Mouse (Mus musculus) layer of hippocampus, postnatal 25 days (tissue): ENCODE data around the gene Desi1. TPM values are rescaled to one million over a fixed set of nuclear protein-coding genes. Genes with fewer than 3 reads are reported as not detected.

Source experiments
- DNase-seq, 2 experiments: peaks; one replicate each; pipeline ENCODE4 v3.0.0; 2022; ENCODE audit warnings: mixed read lengths in 2 of 2, low spot score in 1 of 2; ENCODE audit errors: extremely low spot score in 1 of 2
- total RNA-seq, 2 experiments: library from RNA; stranded (reverse); gene quantifications; 2 replicates each; pipeline ENCODE4 v1.2.3; 2021

Gene Desi1
- total RNA-seq, 2 experiments from 2014 or later = 123 to 131 TPM

- no peak for DNase-seq
These were observed 64.5 kb downstream of the Desi1 start for GRCm38 (mm10) chr15:81969173-81969572.

- no peak for DNase-seq
These were observed 65.2 kb downstream of the Desi1 start for GRCm38 (mm10) chr15:81968447-81968846.

DNA sequence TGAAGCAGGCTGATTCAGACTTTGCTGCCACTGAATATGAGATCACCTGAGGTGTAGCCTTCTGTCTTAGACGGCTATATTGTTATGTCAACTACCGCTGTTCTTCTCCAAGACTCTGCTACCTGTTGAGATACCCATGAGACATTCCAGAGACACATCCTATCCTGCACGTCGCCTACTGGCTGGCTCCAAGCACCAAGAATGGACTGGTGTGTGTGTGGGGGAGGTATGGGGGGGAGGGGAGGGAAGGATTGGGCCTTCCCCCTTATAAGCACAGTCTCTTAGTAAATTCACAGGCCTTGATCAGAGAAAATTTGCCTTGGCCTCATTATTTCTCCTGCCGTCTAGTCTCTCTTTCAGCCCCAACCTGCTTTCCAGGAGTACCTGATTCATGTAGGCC lies 65.8 kb downstream of the Desi1 start:
- DNase-seq = no peak

DNA sequence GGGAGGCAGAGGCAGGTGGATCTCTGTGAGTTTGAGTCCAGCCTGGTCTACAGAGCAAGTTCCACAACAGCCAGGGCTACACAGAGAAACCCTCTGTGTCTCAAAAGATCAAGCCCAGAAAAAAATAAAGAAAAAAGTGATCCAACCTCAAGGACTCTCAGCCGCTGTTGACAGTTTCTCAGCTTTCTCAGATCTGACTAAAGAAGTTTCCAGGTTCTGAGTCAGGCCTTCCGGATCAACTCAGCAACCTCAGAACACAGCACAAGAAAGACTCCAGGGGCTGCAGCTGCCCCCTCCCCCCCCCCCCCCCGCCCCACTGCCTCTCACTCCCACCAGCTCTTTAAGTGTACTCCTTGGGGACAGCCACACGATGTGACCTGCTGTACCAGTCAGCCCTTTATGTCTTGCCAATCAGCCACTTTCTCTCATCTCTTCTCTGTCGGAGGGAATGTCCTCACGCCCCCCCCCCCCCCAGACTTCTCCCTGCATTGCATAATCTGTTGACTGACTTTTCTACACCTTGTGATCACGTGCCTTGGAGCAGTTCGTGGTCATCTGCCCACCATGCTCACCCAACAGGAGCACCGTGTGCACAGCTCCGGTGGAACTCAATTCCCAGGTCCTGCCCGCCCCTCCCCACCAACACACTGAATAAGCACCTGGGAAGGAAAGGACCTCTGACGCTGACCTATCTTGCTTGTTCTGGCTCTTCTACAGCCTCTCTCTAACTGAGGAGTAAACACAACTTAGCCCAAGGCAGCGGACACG lies 67.4 kb downstream of the Desi1 start:
- DNase-seq = no peak

DNA sequence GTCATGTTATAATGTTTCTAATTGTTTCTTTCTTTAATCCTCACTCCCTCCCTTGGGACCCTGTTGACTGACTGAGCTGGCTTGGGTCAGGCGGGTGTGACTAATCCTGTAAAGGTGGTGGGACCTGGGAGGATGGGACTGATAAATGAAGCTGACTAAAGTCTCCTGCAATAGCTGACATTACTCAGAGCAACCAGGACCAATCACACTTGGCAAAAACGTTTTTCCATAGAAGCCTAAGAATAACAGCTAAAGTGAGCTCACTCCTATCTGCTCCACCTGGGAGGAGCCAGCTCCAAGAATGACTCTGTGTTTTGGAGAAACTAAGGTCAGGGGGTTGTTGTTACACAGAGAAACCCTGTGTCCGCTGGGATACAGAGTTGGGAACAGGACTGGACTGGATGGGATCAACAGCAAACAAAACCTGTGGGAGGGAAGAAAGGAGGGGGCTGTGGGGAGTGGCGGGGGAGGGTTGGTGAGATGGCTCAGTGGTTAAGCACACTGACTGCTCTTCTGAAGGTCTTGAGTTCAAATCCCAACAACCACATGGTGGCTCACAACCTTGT lies 68.6 kb downstream of the Desi1 start:
- DNase-seq = no peak

DNA sequence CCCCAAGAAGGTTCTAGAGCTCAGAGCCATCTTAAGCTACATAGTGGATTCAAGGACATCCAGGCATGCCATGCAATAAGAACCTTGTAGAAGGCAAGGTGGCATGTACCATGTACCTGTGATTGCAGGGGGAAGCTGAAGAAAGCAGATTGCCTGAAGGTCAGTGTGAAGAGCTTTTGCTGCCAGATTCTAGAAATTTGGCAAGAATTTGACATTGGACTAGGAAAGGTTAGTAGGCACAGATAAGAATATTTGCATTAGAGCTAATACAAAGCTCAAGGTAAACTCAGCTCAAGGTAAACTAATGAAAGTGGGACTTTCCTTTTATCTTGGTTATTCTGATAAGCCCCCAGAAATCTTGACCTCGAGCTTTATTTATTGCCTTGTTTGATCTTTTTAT lies 69.4 kb downstream of the Desi1 start:
- DNase-seq = no peak

DNA sequence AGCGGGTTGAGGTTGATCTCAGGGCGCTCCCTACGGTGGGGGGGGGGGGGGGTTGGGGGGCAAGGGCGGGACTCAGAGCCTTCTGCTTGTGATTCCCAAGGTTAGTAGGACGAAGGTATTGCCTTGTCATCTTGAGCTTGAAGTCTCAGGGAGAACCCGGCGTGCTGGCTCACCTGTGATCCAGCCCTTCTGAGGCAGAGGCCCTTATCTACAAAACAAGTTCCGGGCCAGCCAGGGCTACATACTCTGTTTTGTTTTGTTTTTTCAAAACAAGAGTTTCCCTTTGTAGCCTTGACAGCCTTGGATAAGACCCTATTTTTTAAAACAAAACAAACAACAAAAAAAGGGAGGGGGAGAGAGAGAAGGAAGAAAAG lies 72.6 kb downstream of the Desi1 start:
- DNase-seq = no peak

DNA sequence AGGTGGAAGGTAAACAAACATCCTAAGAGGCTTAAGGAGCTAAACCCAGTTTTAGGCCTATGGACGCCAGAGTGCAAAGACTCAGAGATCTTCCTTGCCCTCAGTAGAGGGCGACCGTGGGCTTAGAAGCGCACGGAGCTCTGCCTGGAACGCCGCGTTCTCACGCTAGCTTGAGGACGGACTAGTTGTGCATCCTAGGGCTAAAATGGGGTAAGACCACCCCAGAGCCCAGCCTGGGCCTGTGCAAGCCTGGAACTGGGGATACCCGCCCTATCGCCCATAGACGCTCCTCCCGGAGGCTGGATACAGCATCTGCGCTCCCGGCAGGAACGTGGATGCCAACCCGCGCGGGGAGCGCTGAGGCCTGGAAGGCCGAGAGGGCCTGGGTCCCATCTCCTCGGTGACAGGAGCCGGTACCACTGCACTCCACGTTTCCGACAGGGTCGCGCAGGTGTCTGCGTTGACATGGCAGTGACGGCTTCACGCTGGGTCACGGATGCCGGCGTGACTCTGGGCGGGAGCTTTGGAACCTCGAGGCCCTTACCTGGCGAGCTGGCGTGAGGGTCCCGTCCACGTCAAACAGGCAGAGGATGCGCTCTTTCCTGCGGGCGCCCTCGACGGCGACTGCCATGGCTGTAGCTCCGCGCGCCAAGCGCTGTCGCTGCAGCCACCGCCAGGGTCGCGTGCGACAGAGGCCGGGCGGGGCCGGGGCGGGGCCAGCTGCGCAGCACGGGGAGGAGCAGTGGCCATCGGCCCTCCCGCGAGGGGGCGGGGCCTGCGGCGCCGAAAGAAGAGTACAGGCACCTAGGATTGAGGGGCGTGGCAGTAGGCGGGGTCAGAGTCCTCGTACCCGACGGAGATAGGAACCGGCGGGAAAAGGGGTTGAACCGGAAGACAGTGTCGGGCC lies 73.2 kb downstream of the Desi1 start, which contains the start of gene Pmm1:
Gene Pmm1 (minus strand): TSS at position 760 of the 907 bp plus-strand sequence.
- DNase-seq = peak; percentile 91

DNA sequence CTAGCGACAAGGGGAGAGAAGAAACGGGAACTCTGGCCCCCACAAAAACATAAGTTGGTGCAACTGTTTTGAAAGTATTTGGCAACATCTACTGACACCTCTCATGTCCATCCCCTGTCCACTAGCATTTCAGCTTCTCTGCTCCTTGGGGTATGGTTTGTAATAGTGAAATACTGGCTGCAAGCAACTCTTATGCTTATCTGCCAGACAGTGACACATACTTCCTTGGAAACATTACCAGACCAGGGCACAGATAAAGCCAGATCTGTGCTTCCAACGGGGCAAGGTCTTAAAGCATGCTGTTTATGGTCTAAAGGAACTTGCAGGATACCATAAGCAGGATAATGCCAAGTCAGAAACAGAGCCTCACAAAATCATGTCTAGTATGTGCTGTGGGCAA lies 74.8 kb downstream of the Desi1 start:
- DNase-seq = no peak

- no peak for DNase-seq
These were observed 76.1 kb downstream of the Desi1 start for GRCm38 (mm10) chr15:81957598-81957997.

GRCm38 (mm10) chr15:81956457-81956856 lies 77.2 kb downstream of the Desi1 start:
- DNase-seq = peak in 1 of 2 experiments; percentile 58

DNA sequence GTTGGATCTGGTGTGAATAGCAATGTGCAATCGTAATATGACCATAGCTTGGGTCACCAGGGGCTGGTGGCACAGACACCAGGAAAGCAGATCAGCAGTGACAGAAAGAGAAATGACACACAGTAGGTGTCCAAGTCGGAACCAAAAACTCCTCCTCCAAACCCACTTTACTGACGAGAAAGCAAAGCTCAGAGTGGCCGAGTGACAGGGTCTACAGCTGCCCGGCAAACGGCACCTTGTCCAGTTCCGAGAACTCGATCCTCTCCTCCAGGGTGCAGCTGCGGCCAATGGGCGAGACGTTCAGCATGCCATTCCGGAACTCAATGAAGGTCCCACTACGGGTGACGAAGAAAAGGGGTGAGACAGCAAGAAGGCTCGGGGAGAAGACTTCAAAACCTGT lies 78.2 kb downstream of the Desi1 start:
- DNase-seq = no peak

DNA sequence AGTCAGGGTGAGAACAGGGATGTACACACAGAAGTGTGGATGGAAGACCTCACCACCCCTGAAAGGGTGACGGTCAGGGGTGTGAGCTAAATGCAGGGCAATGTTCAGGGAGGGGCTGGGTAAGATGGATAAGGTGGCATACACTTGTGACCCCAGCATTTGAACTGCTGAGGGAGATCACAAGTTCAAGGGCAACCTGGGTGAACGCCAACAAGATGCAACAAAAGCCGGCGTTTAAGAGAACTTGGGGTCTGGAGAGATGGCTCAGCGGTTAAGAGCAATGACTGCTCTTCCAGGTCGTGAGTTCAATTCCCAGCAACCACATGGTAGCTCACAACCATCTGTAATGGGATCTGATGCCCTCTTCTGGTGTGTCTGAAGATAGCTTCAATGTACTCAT lies 78.9 kb downstream of the Desi1 start:
- DNase-seq = no peak

DNA sequence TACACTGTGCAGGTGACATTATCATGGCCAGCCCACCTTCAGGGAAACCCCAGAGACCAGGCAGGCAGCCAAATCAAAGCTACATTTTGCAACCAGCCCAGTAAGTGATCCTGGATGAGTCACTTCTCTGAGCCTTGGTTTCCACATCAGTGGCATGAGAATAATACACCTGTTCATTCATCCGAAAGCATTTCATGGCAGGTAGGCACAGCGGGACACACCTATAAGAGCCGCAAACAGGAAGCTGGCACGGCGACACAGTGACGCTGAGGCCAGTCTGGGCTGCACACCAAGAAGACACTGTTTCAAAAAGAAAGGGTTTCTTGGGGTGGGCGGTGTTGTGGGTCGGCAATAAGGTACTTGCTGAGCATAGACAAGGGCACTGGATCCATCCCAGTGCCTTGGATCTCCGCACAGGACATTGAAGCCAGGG lies 79.5 kb downstream of the Desi1 start:
- DNase-seq = no peak

DNA sequence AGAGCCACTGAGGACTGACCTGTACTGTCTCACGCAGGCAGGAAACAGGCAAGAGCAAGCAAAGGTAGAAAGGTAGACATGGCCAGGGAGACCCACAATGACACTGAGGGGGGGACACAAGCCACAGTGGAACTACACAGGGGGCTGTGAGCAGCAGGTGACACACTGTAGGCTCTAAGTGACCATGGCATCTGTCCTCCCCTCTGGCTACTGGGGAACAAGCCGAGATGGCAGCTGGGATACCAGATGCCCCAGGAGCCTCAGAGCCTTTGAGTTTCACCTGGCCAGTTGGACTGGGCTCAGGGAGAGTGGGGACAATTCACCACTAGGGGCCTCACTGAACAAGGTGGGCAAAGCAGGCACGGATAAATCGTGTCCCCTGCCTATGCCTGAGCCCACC lies 81.4 kb downstream of the Desi1 start:
- DNase-seq = no peak

DNA sequence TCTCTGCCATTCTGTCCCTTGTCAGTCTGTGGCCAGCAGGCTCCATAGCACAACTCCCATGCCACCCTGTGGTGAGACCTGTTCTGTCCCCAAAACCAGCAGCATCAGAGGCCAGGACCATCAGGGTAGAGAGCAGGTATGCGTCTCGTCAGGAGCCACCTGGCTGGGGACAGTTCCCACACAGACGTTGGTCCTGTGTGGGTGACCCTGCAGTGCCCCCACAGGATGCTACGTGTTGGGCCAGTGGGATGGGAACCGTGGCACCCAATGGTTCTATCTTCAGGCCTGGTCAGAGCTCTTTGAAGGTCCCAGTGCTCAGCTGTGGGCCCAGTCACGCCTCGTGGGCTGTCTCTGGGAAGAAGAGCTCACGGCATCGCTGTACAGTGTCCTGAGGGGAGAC lies 82.5 kb downstream of the Desi1 start:
- DNase-seq = no peak

- no peak for DNase-seq
These were observed 82.9 kb downstream of the Desi1 start for GRCm38 (mm10) chr15:81950716-81951115.

GRCm38 (mm10) chr15:81949476-81950131 lies 84.1 kb downstream of the Desi1 start:
- no peak for DNase-seq

DNA sequence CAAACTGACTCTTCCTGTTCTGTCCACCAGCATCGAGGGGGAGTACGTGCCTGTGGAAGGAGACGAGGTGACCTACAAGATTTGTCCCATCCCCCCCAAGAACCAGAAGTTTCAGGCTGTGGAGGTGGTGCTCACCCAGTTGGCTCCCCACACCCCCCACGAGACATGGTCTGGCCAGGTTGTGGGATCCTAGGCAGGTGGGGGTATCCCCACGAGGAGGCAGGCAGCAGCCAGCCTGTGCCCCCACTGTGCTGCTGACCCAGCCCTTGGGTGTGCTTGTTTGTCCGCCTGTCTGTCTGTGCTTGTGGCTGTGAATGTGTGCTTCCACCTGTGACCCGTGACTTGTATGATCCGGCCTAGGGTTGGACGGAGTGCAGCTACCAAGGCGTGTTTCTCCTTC lies 84.6 kb downstream of the Desi1 start:
- DNase-seq = no peak

- DNase-seq = no peak
These were observed 90.4 kb downstream of the Desi1 start for GRCm38 (mm10) chr15:81943176-81943749.
